Mouse (Mus musculus) bone marrow, adult 2 months (tissue): Measurements from ENCODE around the gene Olfr924. TPM values are rescaled to one million over a fixed set of nuclear protein-coding genes. Genes with fewer than 3 reads are reported as not detected.
"Not testable (repeated sequence)": the region's sequence is repeated elsewhere in the genome, so short reads cannot be mapped to it uniquely, and the experiment has no call there.

ENCODE experiments used
- H3K27ac ChIP-seq: fragments of 200-500 bp; 2 replicates; pipeline ENCODE4 v1.5.1; 2012; ENCODE audit warnings: low read depth, mild to moderate bottlenecking, control low read depth, inconsistent platforms, low read length; ENCODE audit not compliant: control insufficient read depth, poor library complexity, insufficient read depth
- H3K4me1 ChIP-seq: fragments of 200-500 bp; 2 replicates; pipeline ENCODE4 v1.6.1; 2011; ENCODE audit warnings: low read length; ENCODE audit not compliant: control insufficient read depth, insufficient read depth
- H3K4me3 ChIP-seq: fragments of 200-500 bp; replicated peaks from 2 replicates; pipeline ENCODE3; 2011; ENCODE audit warnings: mild to moderate bottlenecking, low read depth, low read length, control low read depth; ENCODE audit not compliant: control insufficient read depth
- CTCF ChIP-seq: fragments of 200-500 bp; IDR thresholded peaks from 2 replicates; pipeline ENCODE4 v1.5.1; 2011; ENCODE audit warnings: low read length, control low read depth; ENCODE audit not compliant: control insufficient read depth, insufficient read depth
- POLR2A ChIP-seq: fragments of 200-500 bp; IDR thresholded peaks from 2 replicates; pipeline ENCODE4 v1.6.1; 2011; ENCODE audit warnings: low read depth, mild to moderate bottlenecking, control low read depth, low read length, borderline replicate concordance; ENCODE audit not compliant: control insufficient read depth
- WGBS: fragments of 180-500 bp; shearing (Covaris S2); methylation state at CpG from one replicate; pipeline ENCODE4 v1.1.7; 2018; 5-methylcytosine and 5-hydroxymethylcytosine counted together
- polyA plus RNA-seq: library from polyadenylated mRNA; stranded (reverse); fragments of >200 nt; gene quantifications from 2 replicates; pipeline ENCODE4 v1.2.4, GENCODE M21; 2011; ENCODE audit warnings: low replicate concordance; ENCODE audit not compliant: missing spikeins, insufficient read depth, insufficient read length

Olfr924 gene
- not detected in 2 replicates for polyA plus RNA-seq

GRCm38 (mm10) chr9:38844149-38844548 lies at the start of gene Olfr924:
Gene Olfr924, plus strand, starts transcription at chr9:38844449.
- H3K4me3 ChIP-seq: no peak within 1 kb of the TSS
- H3K4me1 ChIP-seq: no peaks in the 10 kb centered on the region
- WGBS: 62% methylated on average over 1 of the region's 1 CpGs
- no peak within 1 kb of the TSS for H3K27ac ChIP-seq
- no peak for TF ChIP-seq CTCF
- no peak for TF ChIP-seq POLR2A

DNA sequence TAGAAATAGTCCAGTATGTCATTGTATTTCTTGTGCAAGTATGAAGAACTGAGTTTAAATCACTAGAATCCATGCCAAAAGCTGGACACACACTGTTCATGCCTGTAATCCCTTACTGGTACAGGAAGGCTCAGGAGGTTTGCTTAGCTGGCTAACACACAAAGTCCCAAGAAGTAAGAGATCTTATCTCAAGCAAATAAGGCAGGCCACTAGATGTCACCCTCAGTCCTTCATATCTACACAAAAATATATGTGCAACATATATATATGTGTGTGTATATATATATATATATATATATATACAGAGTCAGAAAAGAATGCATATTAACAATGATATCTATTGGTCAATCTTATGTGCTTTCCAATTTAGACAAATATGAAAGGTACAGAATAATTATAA lies 38.6 kb upstream of the Olfr924 start:
- TF ChIP-seq POLR2A: no peak
- TF ChIP-seq CTCF: no peak
- Histone ChIP-seq H3K4me1 (no peaks in the 10 kb centered on the region), H3K27ac (no peak overlapping the region), H3K4me3 (no peak overlapping the region)

GRCm38 (mm10) chr9:38814314-38814713 lies 29.9 kb upstream of the Olfr924 start, which contains the start of gene Olfr922:
Gene Olfr922, plus strand, starts transcription at chr9:38814614.
- TF ChIP-seq POLR2A (no peak), CTCF (no peak)
- no peak within 1 kb of the TSS for H3K27ac ChIP-seq
- WGBS: 56% methylated on average over 2 of the region's 2 CpGs
- no peaks in the 10 kb centered on the region for H3K4me1 ChIP-seq
- no peak within 1 kb of the TSS for H3K4me3 ChIP-seq

DNA sequence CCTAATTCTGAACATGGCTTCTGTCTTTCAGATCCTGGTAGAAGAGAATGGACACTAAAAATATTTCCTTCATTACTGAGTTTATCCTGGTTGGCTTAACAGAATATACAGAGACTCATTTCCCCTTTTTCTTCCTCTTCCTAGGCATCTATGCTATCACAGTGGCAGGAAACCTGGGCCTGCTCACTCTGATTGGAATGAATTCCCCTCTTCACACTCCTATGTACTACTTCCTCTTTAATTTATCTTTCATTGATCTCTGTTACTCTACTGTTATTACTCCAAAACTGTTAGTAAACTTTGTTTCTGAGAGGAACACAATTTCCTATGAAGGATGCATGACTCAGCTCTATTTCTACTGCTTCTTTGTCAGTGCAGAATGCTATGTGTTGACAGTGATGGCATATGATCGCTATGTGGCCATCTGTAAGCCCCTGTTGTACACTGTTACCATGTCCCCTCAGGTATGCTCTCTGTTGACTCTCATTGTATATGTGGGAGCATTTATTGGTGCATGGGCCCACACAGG lies 28.7 kb upstream of the Olfr924 start:
- TF ChIP-seq POLR2A: no peak
- TF ChIP-seq CTCF: no peak
- H3K4me3 ChIP-seq: no peak overlapping the region
- no peak overlapping the region for H3K27ac ChIP-seq
- no peaks in the 10 kb centered on the region for H3K4me1 ChIP-seq
- 59% methylated on average over 1 of the region's 1 CpGs for WGBS

- WGBS: 81% methylated on average over 1 of the region's 1 CpGs
- no peaks in the 10 kb centered on the region for H3K4me1 ChIP-seq
- TF ChIP-seq POLR2A: no peak
- no peak for TF ChIP-seq CTCF
- no peak within 1 kb of the TSS for H3K4me3 ChIP-seq
- no peak within 1 kb of the TSS for H3K27ac ChIP-seq
These were observed 18.0 kb upstream of the Olfr924 start, which contains the start of gene Olfr923 for GRCm38 (mm10) chr9:38826245-38826644. Gene Olfr923, plus strand, starts transcription at chr9:38826545.

- Histone ChIP-seq H3K27ac (no peak overlapping the region), H3K4me3 (no peak overlapping the region), H3K4me1 (no peaks in the 10 kb centered on the region)
- TF ChIP-seq POLR2A (no peak), CTCF (no peak)
- 73% methylated on average over 2 of the region's 2 CpGs for WGBS
These were observed 11.2 kb upstream of the Olfr924 start for GRCm38 (mm10) chr9:38833027-38833426.

DNA sequence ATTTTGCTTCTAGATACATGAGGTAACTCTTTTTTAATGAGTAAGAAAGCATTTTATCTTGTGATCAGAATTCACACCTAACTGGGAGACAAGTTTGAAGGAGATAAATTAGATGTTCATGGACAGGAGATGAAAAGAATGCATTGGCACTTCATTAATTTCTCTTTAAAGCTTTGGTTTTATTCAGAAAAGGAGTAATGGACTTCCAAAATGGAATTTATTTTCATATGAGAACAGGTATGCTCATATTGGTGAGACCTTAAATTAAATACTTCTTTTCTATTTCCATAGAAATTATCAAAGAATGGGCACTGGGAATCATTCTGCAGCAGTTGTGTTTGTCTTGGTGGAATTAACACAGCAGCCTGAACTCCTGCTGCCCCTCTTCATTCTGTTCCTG lies 10.5 kb downstream of the Olfr924 start, which contains the start of gene Olfr26:
Gene Olfr26 (plus strand): TSS at position 301 of the 400 bp plus-strand sequence.
- no peaks in the 10 kb centered on the region for H3K4me1 ChIP-seq
- no peak within 1 kb of the TSS for H3K4me3 ChIP-seq
- TF ChIP-seq CTCF: no peak
- TF ChIP-seq POLR2A: no peak
- H3K27ac ChIP-seq: no peak within 1 kb of the TSS

DNA sequence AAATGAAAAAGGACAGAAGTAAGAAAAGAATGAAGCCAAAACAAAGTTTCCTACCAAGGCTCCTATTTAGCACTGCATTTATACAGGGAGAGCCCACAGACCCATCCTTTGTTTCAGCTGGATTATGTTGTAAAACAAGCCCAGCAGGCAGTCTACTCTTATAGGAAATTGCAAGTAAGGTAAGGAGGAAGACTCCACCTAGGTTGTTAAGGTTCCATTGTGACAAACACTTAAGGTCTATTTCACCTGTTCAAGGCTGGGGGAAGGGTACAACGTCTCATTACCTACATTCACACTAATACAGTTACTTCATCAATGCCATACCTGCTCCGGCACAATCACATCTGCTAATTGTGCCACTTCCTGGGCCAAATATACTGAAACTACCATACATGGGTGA lies 30.6 kb downstream of the Olfr924 start:
- H3K4me3 ChIP-seq, H3K27ac ChIP-seq, H3K4me1 ChIP-seq: not testable (repeated sequence)
- WGBS: 47% methylated on average over 2 of the region's 2 CpGs

DNA sequence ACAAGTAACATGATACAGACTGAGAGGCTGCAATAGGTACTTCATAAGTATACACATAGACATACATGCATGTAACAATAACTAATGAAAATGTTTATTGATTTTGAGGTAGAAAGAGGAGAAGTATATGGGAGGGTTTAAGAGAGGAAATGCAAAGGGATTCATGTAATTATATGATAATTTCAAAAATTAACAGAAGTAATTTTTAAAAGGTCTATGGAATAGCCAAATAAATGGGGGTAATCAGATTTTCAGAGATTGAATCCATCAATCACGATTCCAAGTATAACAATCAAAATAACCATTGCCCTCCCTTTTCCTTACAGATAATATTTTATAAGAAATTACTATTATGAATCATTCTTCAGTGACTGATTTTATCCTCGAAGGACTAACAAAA lies 32.6 kb downstream of the Olfr924 start, which contains the start of gene Olfr926:
Gene Olfr926 (plus strand): TSS at position 301 of the 400 bp plus-strand sequence.
- no peak within 1 kb of the TSS for H3K27ac ChIP-seq
- H3K4me3 ChIP-seq: no peak within 1 kb of the TSS
- TF ChIP-seq CTCF: no peak
- TF ChIP-seq POLR2A: no peak
- H3K4me1 ChIP-seq: no peaks in the 10 kb centered on the region
- 68% methylated on average over 2 of the region's 2 CpGs for WGBS

Other genes with a start within 250 kb of the Olfr924 start
- gene Olfr914, start 239.3 kb upstream of the Olfr924 start, polyA plus RNA-seq: 1.0 TPM in 1 of 2 replicates, not detected in the other
- not detected in 2 replicates for gene Olfr916, start 184.6 kb upstream of the Olfr924 start, polyA plus RNA-seq
- not detected in 2 replicates for gene Olfr917, start 178.6 kb upstream of the Olfr924 start, polyA plus RNA-seq
- not detected in 2 replicates for gene Olfr918, start 169.8 kb upstream of the Olfr924 start, polyA plus RNA-seq
- not detected in 2 replicates for gene Olfr919, start 140.8 kb upstream of the Olfr924 start, polyA plus RNA-seq
- 6.4 and 8.9 TPM in 2 replicates for gene Vwa5a, start 126.2 kb upstream of the Olfr924 start, polyA plus RNA-seq
- gene Olfr920, start 92.2 kb upstream of the Olfr924 start, polyA plus RNA-seq: not detected in 2 replicates
- not detected in 2 replicates for gene Olfr921, start 71.4 kb upstream of the Olfr924 start, polyA plus RNA-seq
- gene Olfr922, start 29.8 kb upstream of the Olfr924 start, polyA plus RNA-seq: not detected in 2 replicates
- gene Olfr923, start 17.9 kb upstream of the Olfr924 start, polyA plus RNA-seq: not detected in 2 replicates
- not detected in 2 replicates for gene Olfr26, start 10.6 kb downstream of the Olfr924 start, polyA plus RNA-seq
- gene Olfr926, start 32.7 kb downstream of the Olfr924 start, polyA plus RNA-seq: not detected in 2 replicates
- not detected in 2 replicates for gene Olfr930, start 85.4 kb downstream of the Olfr924 start, polyA plus RNA-seq
- not detected in 2 replicates for gene Olfr933, start 127.9 kb downstream of the Olfr924 start, polyA plus RNA-seq
- not detected in 2 replicates for gene Olfr934, start 143.9 kb downstream of the Olfr924 start, polyA plus RNA-seq
- not detected in 2 replicates for gene Olfr935, start 155.2 kb downstream of the Olfr924 start, polyA plus RNA-seq
- not detected in 2 replicates for gene Olfr146, start 178.9 kb downstream of the Olfr924 start, polyA plus RNA-seq
- gene Olfr937, start 220.5 kb downstream of the Olfr924 start, polyA plus RNA-seq: not detected in 2 replicates
- not detected in 2 replicates for gene Olfr938, start 234.4 kb downstream of the Olfr924 start, polyA plus RNA-seq